Mouse (Mus musculus): Measurements from ENCODE around the gene P2rx3.

P2rx3 gene

DNA sequence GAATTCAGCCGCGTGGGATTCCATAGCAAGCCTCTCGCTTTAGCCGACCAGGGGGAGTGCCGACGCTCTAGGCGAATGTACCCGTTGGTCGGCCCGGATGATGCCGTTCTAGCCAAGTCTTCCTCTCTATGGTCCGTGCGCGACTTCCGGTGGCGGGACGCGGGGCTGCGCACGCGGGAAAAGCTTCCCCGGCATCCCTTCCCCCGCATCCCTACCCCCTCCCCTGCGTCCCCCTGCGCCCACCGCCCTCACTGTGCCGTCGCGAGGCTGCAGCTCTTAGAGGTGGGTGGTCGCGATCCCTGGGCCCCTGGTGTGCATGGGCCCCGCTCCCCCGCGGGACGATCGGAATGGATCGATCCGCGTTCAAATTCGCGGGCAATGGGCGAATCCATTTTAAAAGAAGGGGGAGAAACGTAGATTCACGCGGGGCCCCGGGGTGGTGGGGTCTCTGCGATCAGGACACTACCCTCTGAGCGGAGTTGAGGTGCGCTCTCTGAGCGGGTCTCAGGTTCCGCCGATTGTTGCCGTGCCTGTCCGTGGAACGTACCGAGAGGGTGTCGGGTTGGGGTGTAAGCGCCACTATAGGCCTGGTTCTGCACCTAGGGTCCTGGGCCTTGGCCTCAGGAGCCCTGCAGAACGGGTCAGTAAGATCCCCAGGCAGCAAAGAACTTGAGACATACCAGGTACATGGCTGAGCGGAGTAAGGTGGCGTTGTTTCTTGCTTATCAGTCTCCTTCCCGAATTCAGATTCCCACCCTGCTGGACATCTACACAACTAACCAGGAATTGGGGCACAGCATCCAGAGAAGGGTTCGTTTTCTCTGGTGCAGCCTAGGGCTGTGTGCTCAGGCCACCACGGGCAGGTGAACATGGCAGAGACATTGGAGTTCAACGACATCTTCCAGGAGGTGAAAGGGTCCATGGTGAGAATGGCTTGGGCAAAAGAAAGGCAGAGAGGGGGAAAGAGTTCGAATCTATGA is at the start of gene P2rx3, which contains the start of gene Ssrp1:
P2rx3 (minus strand) TSS at position 416 of the 980 bp plus-strand sequence.
Ssrp1 (plus strand) TSS at position 188 of the 980 bp plus-strand sequence.
- peak; percentile 96 for DNase-seq

- no peak for DNase-seq
These were observed 36.5 kb upstream of the P2rx3 start for GRCm38 (mm10) chr2:85073751-85074150.

DNA sequence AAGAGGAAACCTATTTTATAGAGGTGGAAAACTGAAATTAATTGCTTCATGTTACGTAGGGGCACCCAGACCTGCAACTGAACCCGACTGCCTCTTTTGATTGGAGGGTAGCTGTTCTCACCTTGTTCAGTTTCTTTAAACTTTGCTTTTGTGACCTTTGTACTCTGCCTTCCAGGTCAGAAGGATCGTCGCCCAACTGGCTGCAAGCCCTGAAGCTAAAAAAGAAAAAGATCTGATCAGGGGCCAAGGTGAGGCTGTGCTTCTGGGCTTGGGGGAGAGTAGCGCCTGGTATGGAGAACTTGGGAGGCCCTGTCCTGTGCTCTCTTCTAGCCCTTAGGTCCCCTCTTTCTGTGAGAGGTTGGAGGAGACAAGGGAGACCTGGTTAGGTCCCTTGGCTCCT is 34.7 kb upstream of the P2rx3 start:
- DNase-seq, result no peak

DNA sequence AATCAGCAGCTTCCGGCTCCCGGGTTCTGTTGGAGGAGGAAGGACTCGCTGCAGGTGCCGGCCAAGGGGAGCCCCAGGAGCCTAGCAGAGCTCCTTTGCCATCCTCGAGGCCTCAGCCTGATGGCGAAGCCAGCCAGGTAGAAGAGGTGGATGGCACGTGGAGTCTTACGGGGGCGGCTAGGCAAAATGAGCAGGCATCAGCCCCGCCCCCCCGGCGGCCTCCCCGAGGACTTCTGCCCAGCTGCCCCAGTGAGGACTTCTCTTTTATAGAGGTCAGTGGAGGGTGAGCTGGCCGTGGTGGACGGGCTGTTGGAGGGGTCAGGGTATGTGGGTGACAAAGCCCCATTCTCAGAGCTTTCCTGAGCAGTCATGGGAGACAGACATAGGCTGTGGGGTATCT is 32.8 kb upstream of the P2rx3 start:
- DNase-seq, result no peak

DNA sequence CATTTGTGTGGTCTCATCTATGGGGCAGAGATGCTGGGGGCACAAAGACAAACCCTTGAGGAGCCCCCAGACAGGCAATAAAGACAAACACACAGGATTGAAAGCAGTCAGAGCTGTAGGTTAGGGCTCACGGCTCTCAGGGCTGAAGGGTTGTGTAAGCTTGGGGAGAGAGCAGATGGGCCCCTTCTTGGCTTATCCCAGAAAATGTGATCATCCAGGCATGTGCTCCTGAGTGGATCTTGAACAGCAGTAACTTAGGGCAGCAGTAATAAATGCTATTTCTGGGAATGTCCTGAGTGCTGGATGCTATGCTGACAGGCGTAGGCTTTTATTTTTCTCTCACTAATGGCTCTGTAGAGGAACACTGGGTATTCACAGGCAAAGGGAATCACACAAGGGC is 31.4 kb upstream of the P2rx3 start:
- DNase-seq, result no peak

DNA sequence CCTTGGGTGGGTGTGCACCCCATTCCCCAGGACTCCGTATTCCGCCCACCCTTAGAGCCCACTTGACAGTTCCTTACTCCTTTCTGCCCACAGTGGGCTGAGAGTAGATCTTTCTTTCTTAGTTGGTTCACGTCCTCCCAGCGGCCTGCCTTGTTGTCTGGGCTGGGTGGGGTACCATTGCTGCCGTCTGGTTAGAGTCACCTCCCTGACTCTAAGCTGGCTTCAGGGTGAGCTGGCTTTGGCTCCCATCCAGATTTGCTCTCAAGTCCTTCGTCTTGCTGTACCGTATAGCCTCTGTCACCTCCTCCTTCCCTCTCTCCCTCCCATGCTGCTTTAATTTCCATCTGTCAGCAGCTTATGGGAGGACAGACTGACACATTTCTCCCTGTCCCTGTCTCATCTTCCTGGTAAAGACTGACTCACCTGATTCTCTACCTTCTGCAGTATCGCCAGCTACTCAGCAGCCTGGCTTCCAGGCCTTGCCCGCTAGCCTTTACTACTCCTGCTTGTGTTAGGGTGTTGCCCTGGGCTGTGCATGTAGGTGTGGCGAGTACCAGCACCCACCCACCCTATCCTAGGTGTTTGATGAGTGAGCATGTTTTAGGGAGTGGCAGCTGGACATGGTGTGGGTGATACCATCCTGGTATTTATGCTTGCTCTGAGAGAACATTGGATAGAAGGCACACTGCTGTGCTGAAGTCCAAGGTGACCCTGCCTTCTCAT is 30.8 kb upstream of the P2rx3 start:
- no peak for DNase-seq

DNA sequence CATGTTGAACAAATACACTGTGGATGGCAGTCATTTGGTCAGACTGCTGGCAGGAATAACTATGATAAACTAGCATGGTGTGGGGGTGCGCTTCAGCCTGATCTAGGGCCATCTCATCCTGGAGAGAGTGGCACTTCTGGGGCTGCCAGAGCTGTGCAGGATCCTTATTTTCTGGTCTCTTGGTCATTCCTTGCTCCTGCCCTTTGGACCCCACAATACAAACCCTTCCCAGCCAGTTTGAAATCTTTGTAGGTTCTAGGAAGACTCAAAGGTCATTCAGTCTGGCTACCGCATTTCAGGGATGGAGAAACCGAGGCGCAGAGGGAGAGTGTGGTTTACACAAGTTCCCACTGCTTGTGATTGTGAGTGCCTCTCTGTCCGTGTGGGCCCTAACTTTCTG is 29.7 kb upstream of the P2rx3 start:
- DNase-seq, result no peak

GRCm38 (mm10) chr2:85065141-85065875 is 28.0 kb upstream of the P2rx3 start:
- DNase-seq, result no peak

GRCm38 (mm10) chr2:85061107-85061541 is 23.9 kb upstream of the P2rx3 start:
- no peak for DNase-seq

GRCm38 (mm10) chr2:85060591-85061060 is 23.4 kb upstream of the P2rx3 start:
- DNase-seq, result peak; percentile 49

DNA sequence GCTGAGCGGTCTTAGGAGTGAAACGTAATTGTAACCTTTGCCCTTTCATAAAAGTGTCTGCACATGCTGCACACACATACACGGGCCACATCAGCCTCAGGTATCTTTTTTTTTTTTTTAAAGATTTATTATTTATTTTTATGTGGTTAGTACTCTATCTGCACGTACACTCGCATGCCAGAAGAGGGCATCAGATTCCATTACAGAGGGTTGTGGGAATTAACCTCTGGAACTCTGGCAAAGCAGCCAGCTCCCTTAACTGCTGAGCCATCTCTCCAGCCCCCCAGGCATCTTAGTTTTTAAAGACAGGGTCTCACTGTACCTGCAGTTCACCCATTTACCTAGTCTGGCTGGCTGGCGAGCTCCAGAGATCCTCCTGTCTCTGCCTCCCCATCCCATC is 22.4 kb upstream of the P2rx3 start:
- DNase-seq, result no peak

- no peak for DNase-seq
These were observed 19.4 kb upstream of the P2rx3 start for GRCm38 (mm10) chr2:85056711-85057110.

DNA sequence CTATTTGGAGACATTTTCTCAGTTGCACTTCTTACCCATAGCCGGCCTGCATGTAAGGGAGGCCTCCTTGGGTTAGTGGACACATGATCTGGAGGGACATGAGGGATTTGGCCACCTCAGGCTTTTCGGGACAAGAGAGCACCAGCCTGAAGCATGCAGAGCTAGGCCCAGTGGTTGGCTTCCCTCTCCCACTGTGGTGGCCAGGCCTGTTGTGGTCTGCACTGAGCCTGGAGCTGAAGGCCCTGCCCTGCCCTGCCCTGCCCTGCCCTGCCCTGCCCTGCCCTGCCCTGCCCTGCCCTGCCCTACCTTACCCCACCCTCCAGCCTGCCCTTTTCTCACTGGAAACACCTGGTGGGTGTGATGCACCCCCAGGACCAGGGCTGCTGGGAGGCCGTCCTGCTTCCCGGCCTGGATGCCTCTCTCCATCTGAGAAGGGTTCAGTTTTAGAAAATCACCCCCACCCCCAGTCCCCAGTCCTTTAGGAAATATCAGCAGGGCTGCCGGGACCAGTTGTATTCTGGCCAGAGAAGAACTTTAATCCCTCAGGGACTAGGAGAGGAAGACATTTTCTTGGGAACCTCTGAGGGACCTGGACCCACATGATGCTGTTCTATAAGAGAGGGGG is 16.0 kb upstream of the P2rx3 start:
- DNase-seq, result no peak

DNA sequence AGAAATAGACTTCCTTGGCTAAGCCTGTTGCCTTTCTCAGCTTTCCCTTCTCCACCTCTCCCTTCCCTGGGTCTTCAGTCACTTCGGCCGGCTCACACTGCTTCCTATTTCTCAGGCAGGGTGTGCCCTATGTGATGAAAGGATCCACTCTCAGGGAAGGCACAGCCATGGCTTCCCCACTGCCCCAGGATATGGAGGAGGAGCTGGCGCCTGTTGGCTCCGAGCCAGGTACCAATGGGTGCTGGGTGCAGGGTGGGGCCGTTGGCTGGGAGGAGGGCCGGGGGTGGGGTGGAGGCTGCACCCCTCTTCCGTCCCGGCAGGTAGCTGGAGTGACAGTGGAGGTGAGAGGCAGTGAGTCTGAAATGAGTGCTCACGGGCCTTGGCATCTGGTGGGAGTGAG is 13.5 kb upstream of the P2rx3 start:
- no peak for DNase-seq

DNA sequence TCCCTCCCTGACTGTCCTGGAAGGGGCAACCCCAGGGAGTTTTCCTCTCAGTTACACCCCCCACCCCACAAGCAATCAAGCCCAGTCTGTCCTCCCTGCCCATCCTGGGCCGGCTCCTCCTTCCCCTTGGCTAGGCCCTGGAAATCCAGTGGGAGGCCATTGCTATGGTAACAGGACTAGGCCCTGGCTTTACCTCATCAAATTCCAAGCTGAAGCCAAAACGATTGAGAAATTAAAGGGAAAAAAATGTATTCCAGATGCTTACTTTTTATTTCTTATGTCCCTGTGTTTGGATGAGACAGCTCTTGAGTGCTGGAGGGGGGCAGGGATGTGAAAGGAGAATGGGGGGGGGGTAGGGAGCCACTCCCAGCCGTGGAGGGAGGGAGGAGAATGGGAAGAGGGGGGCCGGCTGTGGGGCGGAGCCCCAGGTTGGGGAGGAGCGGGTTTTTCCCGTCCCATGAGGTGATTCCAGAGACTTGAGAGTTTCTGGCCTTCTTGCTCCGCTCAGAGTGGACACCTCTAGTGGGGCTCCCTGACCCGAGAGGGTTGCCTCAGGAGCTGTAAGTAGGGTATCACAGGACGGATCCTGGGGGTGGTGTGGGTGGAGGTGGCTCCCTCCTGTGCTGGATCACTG is 12.9 kb upstream of the P2rx3 start:
- DNase-seq, result peak; percentile 82

GRCm38 (mm10) chr2:85049277-85049676 is 12.0 kb upstream of the P2rx3 start:
- DNase-seq, result peak; percentile 22

GRCm38 (mm10) chr2:85048168-85048751 is 11.0 kb upstream of the P2rx3 start:
- peak; percentile 78 for DNase-seq

DNA sequence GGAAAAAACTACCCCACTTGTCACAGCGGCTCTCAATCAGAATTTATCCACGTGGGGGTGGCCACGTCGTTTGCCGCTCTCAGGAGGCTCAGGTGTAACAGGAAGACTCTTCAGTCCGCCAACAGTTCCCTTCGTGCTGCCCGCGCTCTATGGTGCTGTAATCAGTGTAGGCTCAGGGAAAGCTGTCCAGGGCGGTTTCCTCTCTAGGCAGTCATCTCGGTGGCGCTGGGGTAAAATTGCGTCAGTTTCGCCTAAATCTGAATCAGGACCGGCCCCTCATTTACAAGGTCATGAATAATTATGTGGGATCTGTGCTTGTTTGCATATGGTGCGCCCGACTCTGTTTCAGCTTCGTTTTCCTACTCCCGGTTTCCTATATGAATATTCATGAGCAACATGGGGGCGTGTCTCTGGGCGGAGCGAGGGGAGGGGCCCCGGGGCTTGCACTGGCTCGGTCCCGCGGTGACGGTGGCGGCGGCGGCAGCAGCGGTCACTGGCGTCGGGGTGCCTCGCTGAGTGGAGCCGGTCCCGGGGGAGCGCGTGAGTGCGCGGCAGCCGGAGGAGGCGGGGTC is 10.4 kb upstream of the P2rx3 start, which contains the start of gene Tnks1bp1:
Tnks1bp1 (plus strand) TSS at position 427 of the 572 bp plus-strand sequence.
- DNase-seq, result peak; percentile 93

GRCm38 (mm10) chr2:85047081-85047480 is 9.8 kb upstream of the P2rx3 start:
- DNase-seq, result no peak

- DNase-seq, result no peak
These were observed 9.0 kb upstream of the P2rx3 start for GRCm38 (mm10) chr2:85046222-85046621.

- DNase-seq, result no peak
These were observed 6.4 kb upstream of the P2rx3 start for GRCm38 (mm10) chr2:85043623-85044022.

Data from embryo, embryonic 11 days (tissue).